Mouse (Mus musculus) limb, embryonic 12.5 days (tissue): ENCODE results near the gene 4930435E12Rik. TPM values are rescaled to one million over a fixed set of nuclear protein-coding genes. Genes with fewer than 3 reads are reported as not detected.

ENCODE experiments used
- ATAC-seq: fragments of 200-750 bp; cut with Nextera tagmentation; 2 replicates; pipeline ENCODE4 v1.8.0; 2017; ENCODE audit warnings: low read depth, moderate TSS enrichment; ENCODE audit not compliant: insufficient number of reproducible peaks, insufficient read depth, low FRiP score, low TSS enrichment
- H3K27ac ChIP-seq: fragments of 300-500 bp; sonication (generic); 2 replicates; pipeline ENCODE4 v1.5.1; 2016; ENCODE audit warnings: mild to moderate bottlenecking, moderate library complexity
- H3K27me3 ChIP-seq: fragments of 300-500 bp; sonication (generic); 2 replicates; pipeline ENCODE4 v1.6.1; 2016; ENCODE audit warnings: mild to moderate bottlenecking, moderate library complexity
- H3K36me3 ChIP-seq: fragments of 300-500 bp; sonication (generic); 2 replicates; pipeline ENCODE4 v1.6.1; 2016; ENCODE audit warnings: mild to moderate bottlenecking, moderate library complexity
- H3K4me1 ChIP-seq: fragments of 300-500 bp; sonication (generic); replicated peaks from 2 replicates; pipeline ENCODE4 v1.6.1; 2016
- H3K4me2 ChIP-seq: fragments of 300-500 bp; sonication (generic); 2 replicates; pipeline ENCODE4 v1.6.1; 2016; ENCODE audit warnings: mild to moderate bottlenecking, moderate library complexity
- H3K4me3 ChIP-seq: fragments of 300-500 bp; sonication (generic); replicated peaks from 2 replicates; pipeline ENCODE4 v1.5.1; 2016; ENCODE audit warnings: mild to moderate bottlenecking
- H3K9ac ChIP-seq: fragments of 300-500 bp; sonication (generic); replicated peaks from 2 replicates; pipeline ENCODE4 v1.6.1; 2016; ENCODE audit warnings: mild to moderate bottlenecking, moderate library complexity
- H3K9me3 ChIP-seq: fragments of 300-500 bp; sonication (generic); 2 replicates; pipeline ENCODE4 v1.6.1; 2016; ENCODE audit warnings: mild to moderate bottlenecking, moderate library complexity
- WGBS: fragments of 180-500 bp; shearing (Covaris S2); methylation state at CpG from one replicate; pipeline ENCODE4 v1.1.7; 2016; 5-methylcytosine and 5-hydroxymethylcytosine counted together
- polyA plus RNA-seq: library from polyadenylated mRNA; unstranded; fragments of >200 nt; fragmentation: Nextera tagmentation; extraction: Ambion mirVana; gene quantifications from 2 replicates; pipeline ENCODE4 v1.2.1, GENCODE M21; 2016

4930435E12Rik gene
- polyA plus RNA-seq, 1 experiment from 2014 or later = not detected

DNA sequence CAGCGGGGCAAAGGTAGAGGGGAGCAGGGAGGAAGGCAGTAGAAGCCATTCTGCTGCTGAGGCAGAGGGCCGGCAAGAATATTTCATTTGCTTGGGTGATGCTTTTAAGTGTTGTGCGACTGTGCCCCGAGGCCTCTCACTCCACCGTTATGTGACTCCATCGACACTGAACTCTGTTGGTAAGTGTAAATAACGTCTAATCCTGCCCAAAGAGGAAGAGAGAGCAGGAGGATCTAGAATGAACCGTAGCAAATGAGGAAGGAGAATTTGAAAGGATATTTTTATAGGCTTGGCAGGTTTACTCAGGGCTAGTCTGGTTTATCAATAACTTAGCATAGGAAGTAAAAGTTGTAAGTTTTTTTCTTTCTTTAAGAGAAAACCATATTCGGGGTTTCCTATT is 59.0 kb downstream of the 4930435E12Rik start:
- Histone ChIP-seq H3K9ac (no peak overlapping the region), H3K27ac (no peak overlapping the region), H3K27me3 (no peaks in the 10 kb centered on the region), H3K4me2 (no peak overlapping the region), H3K4me1 (peaks cover 10% of the 10 kb centered on the region), H3K36me3 (peaks cover 33% of the 10 kb centered on the region), H3K4me3 (no peak overlapping the region), H3K9me3 (no peaks in the 10 kb centered on the region)
- WGBS = 74% methylated on average over 9 of the region's 9 CpGs
- no peak for ATAC-seq

DNA sequence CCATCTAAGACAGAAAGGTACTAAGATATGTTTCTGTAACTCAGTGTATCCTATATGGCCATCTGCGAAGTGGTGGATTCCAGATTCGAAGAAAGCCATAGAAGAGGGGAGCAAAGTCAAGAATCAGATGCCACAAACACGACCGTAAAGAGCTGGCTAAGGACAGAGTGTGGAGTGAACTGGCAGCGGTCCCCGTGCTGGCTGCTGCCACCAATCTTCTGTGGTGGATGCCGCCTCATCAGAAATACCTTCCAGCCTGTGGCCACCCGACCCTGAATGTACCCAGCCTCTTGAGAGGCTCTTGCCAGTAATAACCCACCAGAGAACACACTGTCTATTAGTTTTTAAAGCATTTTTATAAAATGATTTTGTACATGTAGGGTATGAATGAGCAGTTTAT is 60.2 kb downstream of the 4930435E12Rik start:
- H3K27me3 ChIP-seq = no peaks in the 10 kb centered on the region

GRCm38 (mm10) chr16:38767761-38768160 is 60.8 kb downstream of the 4930435E12Rik start:
- no peaks in the 10 kb centered on the region for H3K27me3 ChIP-seq
- 89% methylated on average over 8 of the region's 8 CpGs for WGBS
- ATAC-seq = no peak
- H3K9me3 ChIP-seq = no peaks in the 10 kb centered on the region
- no peak overlapping the region for H3K9ac ChIP-seq
- H3K27ac ChIP-seq = no peak overlapping the region
- peaks cover 3% of the 10 kb centered on the region; the same call in 1 of the 2 replicates for H3K4me1 ChIP-seq
- H3K36me3 ChIP-seq = peaks cover 44% of the 10 kb centered on the region
- no peak overlapping the region for H3K4me2 ChIP-seq
- no peak overlapping the region for H3K4me3 ChIP-seq

More for the DNA sequence above, 60.2 kb downstream of the 4930435E12Rik start:
- Histone ChIP-seq H3K4me2 (no peak overlapping the region), H3K4me3 (no peak overlapping the region), H3K4me1 (peaks cover 9% of the 10 kb centered on the region), H3K9ac (no peak overlapping the region), H3K36me3 (peaks cover 40% of the 10 kb centered on the region), H3K27ac (no peak overlapping the region), H3K9me3 (no peaks in the 10 kb centered on the region)
- WGBS = 89% methylated on average over 8 of the region's 8 CpGs
- no peak for ATAC-seq

- Histone ChIP-seq H3K9me3 (no peaks in the 10 kb centered on the region), H3K4me3 (no peak overlapping the region), H3K4me2 (no peak overlapping the region), H3K4me1 (no peaks in the 10 kb centered on the region), H3K27me3 (no peaks in the 10 kb centered on the region), H3K36me3 (peaks cover 44% of the 10 kb centered on the region), H3K27ac (no peak overlapping the region), H3K9ac (no peak overlapping the region)
- 70% methylated on average over 3 of the region's 3 CpGs for WGBS
- no peak for ATAC-seq
Observed at GRCm38 (mm10) chr16:38766671-38767070, 61.9 kb downstream of the 4930435E12Rik start.

DNA sequence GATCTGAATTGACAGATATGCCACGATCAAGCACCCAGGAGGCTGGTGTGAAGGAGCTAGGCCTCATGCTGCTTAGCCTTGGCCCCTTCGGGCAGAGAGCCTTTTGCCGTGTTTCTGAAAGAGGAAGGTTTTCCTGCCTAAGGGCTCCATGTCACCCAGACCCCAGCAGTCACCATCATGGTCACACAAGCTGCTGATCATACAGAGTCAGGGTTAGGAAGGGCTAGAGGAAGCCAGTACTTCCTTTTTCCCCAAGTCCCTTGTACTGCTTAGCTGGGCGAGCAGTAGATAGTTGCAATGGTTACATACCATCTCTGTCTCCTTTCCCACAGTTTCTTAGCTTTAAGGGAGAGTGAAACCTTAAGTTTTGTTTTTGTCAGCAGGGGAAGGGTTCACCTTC is 65.0 kb downstream of the 4930435E12Rik start:
- Histone ChIP-seq H3K36me3 (peaks cover 65% of the 10 kb centered on the region), H3K9me3 (no peaks in the 10 kb centered on the region), H3K4me3 (no peak overlapping the region), H3K27me3 (no peaks in the 10 kb centered on the region), H3K4me1 (peaks cover 13% of the 10 kb centered on the region; the same call in 1 of the 2 replicates), H3K9ac (no peak overlapping the region), H3K4me2 (no peak overlapping the region), H3K27ac (no peak overlapping the region)
- 86% methylated on average over 4 of the region's 4 CpGs for WGBS
- no peak for ATAC-seq

- WGBS = 89% methylated on average over 8 of the region's 8 CpGs
Observed at GRCm38 (mm10) chr16:38762401-38762800, 66.1 kb downstream of the 4930435E12Rik start.

More at GRCm38 (mm10) chr16:38762401-38762800, 66.1 kb downstream of the 4930435E12Rik start:
- H3K4me1 ChIP-seq = peaks cover 18% of the 10 kb centered on the region; the same call in 1 of the 2 replicates
- H3K9me3 ChIP-seq = no peaks in the 10 kb centered on the region
- no peak overlapping the region for H3K9ac ChIP-seq
- no peak for ATAC-seq
- no peaks in the 10 kb centered on the region for H3K27me3 ChIP-seq
- H3K36me3 ChIP-seq = peaks cover 66% of the 10 kb centered on the region
- H3K4me2 ChIP-seq = no peak overlapping the region
- no peak overlapping the region for H3K27ac ChIP-seq
- H3K4me3 ChIP-seq = no peak overlapping the region

Other genes starting within 250 kb of the 4930435E12Rik start
- gene Arhgap31, start 115.5 kb downstream of the 4930435E12Rik start, polyA plus RNA-seq = 8.8 and 9.9 TPM in 2 replicates
- gene B4galt4, start 86.5 kb downstream of the 4930435E12Rik start, polyA plus RNA-seq = 33.3 and 33.6 TPM in 2 replicates
- gene Upk1b, start 28.4 kb downstream of the 4930435E12Rik start, polyA plus RNA-seq = 7.9 and 8.2 TPM in 2 replicates
- 1.1 and 1.2 TPM in 2 replicates for gene Igsf11, start 63.9 kb upstream of the 4930435E12Rik start, polyA plus RNA-seq